Mouse (Mus musculus) Patski (cell line): ENCODE results near the gene Nt5c1a. TPM values are rescaled to one million over a fixed set of nuclear protein-coding genes. Genes with fewer than 3 reads are reported as not detected.

Experiments used
- ATAC-seq: fragments of 100-300 bp; one replicate; pipeline ENCODE4 v1.8.0; 2021
- CTCF ChIA-PET: fragments of 350-600 bp; sonication (Branson Sonifier 250); formaldehyde crosslinking; loops from one replicate; lab custom pipeline; 2022; ENCODE audit warnings: inconsistent platforms; lab: Charles Lee
- POLR2A ChIA-PET: fragments of 350-600 bp; sonication (Branson Sonifier 250); formaldehyde crosslinking; loops from one replicate; lab custom pipeline; 2022; ENCODE audit warnings: antibody characterized with exemption, inconsistent platforms; lab: Charles Lee
- DNase-seq: peaks from one replicate; pipeline ENCODE4 v3.0.0-alpha.2; 2011; ENCODE audit warnings: low read depth, low spot score
- H3K27me3 ChIP-seq: fragments of 371-371 bp; one replicate; pipeline ENCODE4 v1.5.1; 2021
- CTCF ChIP-seq: fragments of 100-300 bp; IDR thresholded peaks from one replicate; pipeline ENCODE4 v1.5.1; 2021
- in situ Hi-C: fragments of 300-500 bp; cut with MboI; formaldehyde crosslinking; loops from 3 replicates; pipeline ENCODE4 v1.11.1; 2018; ENCODE audit warnings: low pct_unique_long_range_greater_than_20kb, mixed read lengths
- polyA plus RNA-seq: library from polyadenylated mRNA; unstranded; gene quantifications from one replicate; pipeline ENCODE4 v1.2.3, GENCODE M21; 2021

The Nt5c1a gene
- polyA plus RNA-seq, 1 experiment from 2014 or later: not detected

- peaks cover 24% of the 10 kb centered on the region for H3K27me3 ChIP-seq
- DNase-seq: no peak
- ChIA-PET POLR2A (interaction anchor here (0.5 kb wide), 1 partner anchor 350 kb away, joined by 3 read pairs; no protein-coding TSS in a partner anchor), CTCF (no interaction called here)
- in situ Hi-C loops: no loop called here
- no peak for TF ChIP-seq CTCF
- ATAC-seq: no peak
Observed at GRCm38 (mm10) chr4:123229166-123229565, 27.9 kb downstream of the Nt5c1a start.

GRCm38 (mm10) chr4:123232841-123233240 is 31.5 kb downstream of the Nt5c1a start:
- H3K27me3 ChIP-seq: peaks cover 32% of the 10 kb centered on the region
- ChIA-PET POLR2A (no interaction called here), CTCF (interaction anchor here (1.7 kb wide), 1 partner anchor 13 kb away, joined by 4 read pairs; no protein-coding TSS in a partner anchor)
- no peak for TF ChIP-seq CTCF
- DNase-seq (no peak), ATAC-seq (no peak)
- in situ Hi-C loops: no loop called here

GRCm38 (mm10) chr4:123233492-123234084 is 32.3 kb downstream of the Nt5c1a start, which contains the start of gene Heyl:
Gene Heyl (plus strand): TSS chr4:123233556.
- DNase-seq (no peak), ATAC-seq (peak; percentile 72)
- in situ Hi-C loops: no loop called here
- TF ChIP-seq CTCF: no peak
- peaks cover 32% of the 10 kb centered on the region for H3K27me3 ChIP-seq
- ChIA-PET POLR2A (no interaction called here), CTCF (no interaction called here)

- TF ChIP-seq CTCF: no peak
- ATAC-seq: no peak
- ChIA-PET POLR2A (no interaction called here), CTCF (no interaction called here)
- in situ Hi-C loops: no loop called here
- DNase-seq: no peak
- peaks cover 33% of the 10 kb centered on the region for H3K27me3 ChIP-seq
Observed at GRCm38 (mm10) chr4:123235835-123236430, 34.6 kb downstream of the Nt5c1a start.

- ATAC-seq: no peak
- no peak for DNase-seq
- peaks cover 30% of the 10 kb centered on the region for H3K27me3 ChIP-seq
- CTCF ChIA-PET: no interaction called here
- POLR2A ChIA-PET: no interaction called here
- in situ Hi-C loops: no loop called here
- TF ChIP-seq CTCF: no peak
Observed at GRCm38 (mm10) chr4:123236431-123237031, 35.2 kb downstream of the Nt5c1a start.

- TF ChIP-seq CTCF: no peak
- no peak for ATAC-seq
- ChIA-PET CTCF (interaction anchor here (1.1 kb wide), 1 partner anchor 20 kb away, joined by 4 read pairs; no protein-coding TSS in a partner anchor), POLR2A (no interaction called here)
- H3K27me3 ChIP-seq: peaks cover 19% of the 10 kb centered on the region
- no peak for DNase-seq
- in situ Hi-C loops: no loop called here
Observed at GRCm38 (mm10) chr4:123237386-123238266, 36.3 kb downstream of the Nt5c1a start.

GRCm38 (mm10) chr4:123239361-123240203 is 38.3 kb downstream of the Nt5c1a start:
- in situ Hi-C loops: no loop called here
- TF ChIP-seq CTCF: no peak
- H3K27me3 ChIP-seq: peaks cover 18% of the 10 kb centered on the region
- DNase-seq (no peak), ATAC-seq (no peak)
- ChIA-PET POLR2A (no interaction called here), CTCF (interaction anchor here (0.8 kb wide), 1 partner anchor 20 kb away, joined by 4 read pairs; no protein-coding TSS in a partner anchor)

- ChIA-PET POLR2A (no interaction called here), CTCF (interaction anchor here (1.0 kb wide), 1 partner anchor 29 kb away, joined by 3 read pairs; no protein-coding TSS in a partner anchor)
- H3K27me3 ChIP-seq: peaks cover 17% of the 10 kb centered on the region
- DNase-seq (no peak), ATAC-seq (no peak)
- no peak for TF ChIP-seq CTCF
- in situ Hi-C loops: no loop called here
Observed at GRCm38 (mm10) chr4:123246221-123246620, 44.9 kb downstream of the Nt5c1a start.

GRCm38 (mm10) chr4:123246651-123247050 is 45.3 kb downstream of the Nt5c1a start:
- ChIA-PET CTCF (interaction anchor here (1.0 kb wide), 1 partner anchor 29 kb away, joined by 3 read pairs; no protein-coding TSS in a partner anchor), POLR2A (no interaction called here)
- TF ChIP-seq CTCF: no peak
- no peak for ATAC-seq
- in situ Hi-C loops: no loop called here
- H3K27me3 ChIP-seq: peaks cover 17% of the 10 kb centered on the region
- DNase-seq: no peak
